12 mouse cellular contexts compared by ENCODE assay signal in genomic region chr10:96523967-96524801, GRCm38 (mm10).
DNase-seq lines count a peak whose midpoint lies in the region; ATAC-seq and TF ChIP-seq lines count a peak whose summit lies in the region.
"Had no signal": no experiment of that assay in that cellular context is flagged by ENCODE, and none has a peak within 500 bp of the region (broad histone marks: within the 10 kb centered on the region; RNA-seq: fewer than 3 reads in every experiment).

No protein-coding gene starts in this region.

- TF ChIP-seq CTCF in heart, postnatal 0 days (IDR thresholded peaks at IDR 0.05; ENCODE audit: low read depth), result no peak

- peak overlapping the region; percentile 13; the same call in 1 of the 2 replicates for H3K4me2 ChIP-seq in heart, postnatal 0 days (ENCODE audit: low read depth, low read length)
- H3K4me2 ChIP-seq in forebrain, embryonic 11.5 days (ENCODE audit: low read depth, low read length, severe bottlenecking), result peak overlapping the region; percentile 39; the same call in 1 of the 2 replicates
- peak overlapping the region; percentile 34 for H3K4me2 ChIP-seq in hindbrain, embryonic 16.5 days (ENCODE audit: low read length)
- peak overlapping the region; percentile 39 for H3K4me2 ChIP-seq in neural tube, embryonic 15.5 days

- no peak overlapping the region for H3K27ac ChIP-seq in heart, postnatal 0 days (ENCODE audit: low read depth)
- H3K27ac ChIP-seq in forebrain, embryonic 11.5 days (ENCODE audit: low read depth, low read length), result peak overlapping the region; percentile 64
- peak overlapping the region; percentile 54; the same call in 1 of the 2 replicates for H3K27ac ChIP-seq in hindbrain, embryonic 16.5 days (ENCODE audit: low read depth, low read length)
- H3K27ac ChIP-seq in neural tube, embryonic 15.5 days (replicated peaks), result peak overlapping the region; percentile 58

- no peak for TF ChIP-seq EP300 in heart, postnatal 0 days (IDR thresholded peaks at IDR 0.05; ENCODE audit: low read depth)

- intact Hi-C loops in left cerebral cortex, postnatal 10 days (cut with DNase I), result no loop called here

- H3K4me1 ChIP-seq in heart, postnatal 0 days (ENCODE audit: control insufficient read depth, insufficient read depth), result peaks cover 3% of the 10 kb centered on the region; the same call in 1 of the 2 replicates
- H3K4me1 ChIP-seq in forebrain, embryonic 11.5 days (replicated peaks; ENCODE audit: control insufficient read depth, insufficient read depth, low read length), result peaks cover 2% of the 10 kb centered on the region; the same call in 1 of the 2 replicates
- H3K4me1 ChIP-seq in hindbrain, embryonic 16.5 days (ENCODE audit: control insufficient read depth, insufficient read depth, low read depth, low read length), result peaks cover 6% of the 10 kb centered on the region
- peaks cover 4% of the 10 kb centered on the region; the same call in 1 of the 2 replicates for H3K4me1 ChIP-seq in neural tube, embryonic 15.5 days

- H3K4me3 ChIP-seq in heart, postnatal 0 days (ENCODE audit: low read depth, low read length), result no peak overlapping the region
- no peak overlapping the region for H3K4me3 ChIP-seq in forebrain, embryonic 11.5 days (ENCODE audit: low read depth, low read length)
- H3K4me3 ChIP-seq in hindbrain, embryonic 16.5 days (ENCODE audit: low read length), result peak overlapping the region; percentile 20; the same call in 1 of the 2 replicates
- H3K4me3 ChIP-seq in neural tube, embryonic 15.5 days (replicated peaks), result 0 out of 2 replicates have a peak overlapping the region, but pooled peaks have one; percentile 9

- H3K9ac ChIP-seq in heart, postnatal 0 days (replicated peaks; ENCODE audit: low read depth, low read length), result no peak overlapping the region
- H3K9ac ChIP-seq in forebrain, embryonic 11.5 days (ENCODE audit: low read length), result peak overlapping the region; percentile 39; the same call in 1 of the 2 replicates
- peak overlapping the region; percentile 36; the same call in 1 of the 2 replicates for H3K9ac ChIP-seq in hindbrain, embryonic 16.5 days (ENCODE audit: low read depth, low read length)
- H3K9ac ChIP-seq in neural tube, embryonic 15.5 days (replicated peaks), result no peak overlapping the region; the same call in 1 of the 2 replicates

- no peaks in the 10 kb centered on the region for H3K9me3 ChIP-seq in heart, postnatal 0 days (replicated peaks; ENCODE audit: control insufficient read depth, low read length)
- H3K9me3 ChIP-seq in forebrain, embryonic 11.5 days (ENCODE audit: control insufficient read depth, low read length), result no peaks in the 10 kb centered on the region
- H3K9me3 ChIP-seq in hindbrain, embryonic 16.5 days (ENCODE audit: control insufficient read depth, low read length), result no peaks in the 10 kb centered on the region
- no peaks in the 10 kb centered on the region for H3K9me3 ChIP-seq in neural tube, embryonic 15.5 days (replicated peaks)

- peak; percentile 12 for DNase-seq in heart, postnatal 0 days (ENCODE audit: low spot score)
- no peak for DNase-seq in heart, adult 18-20 months
- DNase-seq in forebrain, embryonic 11.5 days (ENCODE audit: low spot score), result no peak
- DNase-seq in left cerebral cortex, postnatal 10 days (ENCODE audit: extremely low spot score in 1 of 2, low spot score in 2 of 2), result no peak
- no peak for DNase-seq in spleen, postnatal 36 days (ENCODE audit: low spot score in 2 of 2)
- DNase-seq: adrenal gland, postnatal 14 days; cerebellum, adult 9-10 months; right cerebral cortex, postnatal 4 days had no signal

- no peak; the same call in 1 of the 2 replicates for ATAC-seq in heart, postnatal 0 days (ENCODE audit: insufficient read depth, low read depth)
- ATAC-seq in forebrain, embryonic 11.5 days (replicated peaks; ENCODE audit: low FRiP score), result peak; percentile 87
- peak; percentile 85 for ATAC-seq in hindbrain, embryonic 16.5 days
- peak; percentile 70 for ATAC-seq in neural tube, embryonic 15.5 days (ENCODE audit: low FRiP score)
- ATAC-seq in megakaryocyte progenitor cell, adult 5-6 weeks (replicated peaks; ENCODE audit: poor library complexity), result no peak
- ATAC-seq: intestine, postnatal 0 days had no signal

- no peaks in the 10 kb centered on the region for H3K36me3 ChIP-seq in heart, postnatal 0 days (replicated peaks; ENCODE audit: control insufficient read depth, insufficient read depth, low read length)
- no peaks in the 10 kb centered on the region for H3K36me3 ChIP-seq in forebrain, embryonic 11.5 days (ENCODE audit: control insufficient read depth, insufficient read depth, low read length)
- no peaks in the 10 kb centered on the region for H3K36me3 ChIP-seq in hindbrain, embryonic 16.5 days (ENCODE audit: control insufficient read depth, insufficient read depth, low read length)
- no peaks in the 10 kb centered on the region for H3K36me3 ChIP-seq in neural tube, embryonic 15.5 days

- WGBS in heart, postnatal 0 days, result 45% methylated on average over 20 of the region's 20 CpGs
- 15% methylated on average over 20 of the region's 20 CpGs for whole genome bisulfite sequencing in forebrain, embryonic 11.5 days
- 18% methylated on average over 20 of the region's 20 CpGs for WGBS in hindbrain, embryonic 16.5 days
- WGBS in neural tube, embryonic 15.5 days, result 26% methylated on average over 20 of the region's 20 CpGs

- H3K27me3 ChIP-seq in heart, postnatal 0 days (ENCODE audit: control insufficient read depth, insufficient read depth, low read length), result no peaks in the 10 kb centered on the region
- H3K27me3 ChIP-seq in forebrain, embryonic 11.5 days (ENCODE audit: control insufficient read depth, insufficient read depth, low read length), result no peaks in the 10 kb centered on the region
- no peaks in the 10 kb centered on the region for H3K27me3 ChIP-seq in hindbrain, embryonic 16.5 days (replicated peaks; ENCODE audit: control insufficient read depth, insufficient read depth, low read length)
- no peaks in the 10 kb centered on the region for H3K27me3 ChIP-seq in neural tube, embryonic 15.5 days (replicated peaks)

Comparison
In these comparisons a context has a peak if more than half of its experiments do, and no peak if none do; other contexts are left out.
1. ATAC-seq: peak in forebrain, embryonic 11.5 days (single experiment), hindbrain, embryonic 16.5 days (single experiment) and neural tube, embryonic 15.5 days (single experiment); none in heart, postnatal 0 days (single experiment) and megakaryocyte progenitor cell, adult 5-6 weeks (single experiment).
2. H3K4me3 ChIP-seq: peak in hindbrain, embryonic 16.5 days (single experiment) and neural tube, embryonic 15.5 days (single experiment); none in heart, postnatal 0 days (single experiment) and forebrain, embryonic 11.5 days (single experiment).
3. H3K9ac ChIP-seq: peak in forebrain, embryonic 11.5 days (single experiment) and hindbrain, embryonic 16.5 days (single experiment); none in heart, postnatal 0 days (single experiment) and neural tube, embryonic 15.5 days (single experiment).
4. Peak in every context shown above with its lines, with median percentiles within 50 percentile points of each other: H3K4me2 ChIP-seq.